Mouse (Mus musculus): Measurements from ENCODE around the gene Setd1b.

The Setd1b gene

DNA sequence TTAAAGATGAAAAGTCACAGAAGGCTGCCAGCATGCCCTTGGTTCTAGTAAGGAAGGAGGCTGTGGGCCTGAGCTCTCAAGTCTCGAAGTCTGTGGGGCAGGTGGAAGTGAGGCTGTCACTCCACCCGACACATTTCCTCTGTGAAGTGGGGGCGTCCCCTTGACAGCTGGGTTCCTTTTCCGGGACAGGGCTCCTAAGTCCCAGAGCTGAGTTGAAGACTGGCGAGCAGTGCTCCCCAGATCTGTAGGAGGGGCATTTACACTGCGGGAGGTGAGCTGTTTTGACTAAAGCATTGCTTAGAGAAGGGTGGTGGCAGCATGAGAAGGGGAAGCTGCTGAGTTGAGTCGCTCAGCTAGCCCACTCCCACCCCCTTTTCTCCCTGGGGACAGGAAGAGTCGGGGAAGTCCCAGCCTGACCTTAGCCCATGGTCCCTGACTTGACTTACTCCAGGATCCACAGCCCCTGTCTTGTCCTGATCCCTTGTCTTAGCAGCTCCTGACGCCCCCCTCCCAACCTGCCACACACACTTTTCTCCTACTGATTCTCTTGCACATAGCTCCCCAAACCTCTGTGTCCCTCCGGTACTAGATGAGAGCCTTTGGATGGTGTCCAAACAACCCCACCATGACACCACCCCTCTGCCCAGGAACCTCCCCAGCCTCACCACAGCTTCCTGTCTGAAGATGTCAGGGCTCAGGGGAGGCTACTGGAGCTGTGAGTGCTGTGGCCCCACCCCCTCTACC, 13.4 kb upstream of the Setd1b start:
- DNase-seq (ENCODE audit: low spot score): no peak

DNA sequence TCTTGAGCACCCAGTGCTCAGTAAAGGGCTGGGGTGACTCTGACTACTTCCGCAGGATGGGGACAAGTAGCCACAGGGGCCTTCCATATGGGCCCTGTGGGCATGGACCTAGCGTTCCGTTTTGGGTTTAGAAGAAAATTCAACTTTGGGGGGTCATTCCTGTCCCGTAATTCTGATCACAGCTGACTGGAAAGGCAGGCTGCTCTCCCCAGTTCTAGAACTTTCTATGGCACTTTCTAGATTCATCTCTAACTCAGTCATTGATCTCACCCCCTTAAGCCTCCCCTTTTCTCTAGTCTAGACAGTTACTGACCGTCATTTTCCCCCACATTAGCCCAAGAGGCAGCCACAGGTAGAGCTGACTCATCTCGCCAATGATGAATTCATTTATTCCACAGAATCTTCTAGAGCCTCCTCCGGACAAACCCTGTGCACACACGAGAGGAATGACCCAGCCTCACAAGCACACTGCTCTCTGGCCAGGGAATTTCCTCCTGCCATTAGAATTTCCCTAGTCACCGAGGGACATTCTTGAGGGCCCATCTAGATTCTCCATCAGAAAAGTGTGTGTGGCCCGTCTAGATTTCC, 12.7 kb upstream of the Setd1b start:
- DNase-seq (ENCODE audit: low spot score): no peak

DNA sequence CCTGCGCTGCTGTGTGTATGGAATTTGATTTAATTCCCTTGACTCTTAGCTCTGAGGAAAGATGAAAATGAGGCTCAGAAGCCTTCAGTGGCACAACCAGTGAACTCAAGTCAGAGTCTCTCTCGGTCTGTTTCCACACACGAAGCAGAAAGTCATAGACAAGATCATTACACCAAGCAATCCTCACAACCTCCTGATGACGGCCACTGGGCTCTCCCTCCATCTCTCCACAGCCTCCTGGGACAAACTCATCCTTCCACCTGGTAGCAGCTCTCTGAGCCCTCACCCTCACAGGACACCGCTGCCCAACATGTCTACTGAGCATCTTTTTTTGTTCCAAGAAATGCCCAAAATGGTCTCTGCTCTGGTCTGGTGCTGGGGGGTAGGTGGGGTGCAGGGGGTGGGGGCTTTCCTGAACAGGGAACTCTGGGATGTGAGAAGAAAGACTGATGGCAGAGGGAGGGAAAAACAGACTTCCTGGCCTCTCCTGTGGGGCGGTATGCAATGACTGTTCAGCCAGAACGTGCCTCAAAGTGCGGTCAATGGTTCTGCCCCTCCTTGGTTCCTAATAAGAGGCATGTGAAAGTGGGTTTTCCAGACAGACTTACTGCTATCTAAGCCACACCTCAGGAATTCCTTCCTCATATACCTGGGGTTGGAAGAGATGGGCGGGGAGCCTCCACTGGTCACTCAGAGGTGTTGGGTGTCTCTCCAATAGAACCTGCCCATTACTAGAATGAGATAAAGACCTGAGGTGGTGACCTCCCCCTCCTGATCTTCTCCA, 11.8 kb upstream of the Setd1b start:
- DNase-seq (ENCODE audit: low spot score): no peak

DNA sequence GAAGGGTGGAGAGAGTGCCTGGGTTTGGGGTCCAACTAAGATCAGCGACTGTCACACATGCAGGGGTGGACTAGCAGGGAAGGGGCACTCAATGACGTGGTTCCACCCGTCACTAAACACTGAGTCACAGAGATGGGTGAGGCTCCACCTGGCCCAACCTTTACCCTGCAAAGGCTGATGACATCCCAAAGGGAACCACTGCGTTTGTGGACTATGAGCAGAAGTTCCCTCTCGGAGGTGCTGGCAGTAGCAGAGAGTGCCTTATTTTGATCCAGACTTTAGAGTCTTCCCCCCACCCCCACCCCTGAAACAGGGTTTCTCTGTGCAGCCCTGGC, 11.2 kb upstream of the Setd1b start:
- DNase-seq (ENCODE audit: low spot score): no peak

DNA sequence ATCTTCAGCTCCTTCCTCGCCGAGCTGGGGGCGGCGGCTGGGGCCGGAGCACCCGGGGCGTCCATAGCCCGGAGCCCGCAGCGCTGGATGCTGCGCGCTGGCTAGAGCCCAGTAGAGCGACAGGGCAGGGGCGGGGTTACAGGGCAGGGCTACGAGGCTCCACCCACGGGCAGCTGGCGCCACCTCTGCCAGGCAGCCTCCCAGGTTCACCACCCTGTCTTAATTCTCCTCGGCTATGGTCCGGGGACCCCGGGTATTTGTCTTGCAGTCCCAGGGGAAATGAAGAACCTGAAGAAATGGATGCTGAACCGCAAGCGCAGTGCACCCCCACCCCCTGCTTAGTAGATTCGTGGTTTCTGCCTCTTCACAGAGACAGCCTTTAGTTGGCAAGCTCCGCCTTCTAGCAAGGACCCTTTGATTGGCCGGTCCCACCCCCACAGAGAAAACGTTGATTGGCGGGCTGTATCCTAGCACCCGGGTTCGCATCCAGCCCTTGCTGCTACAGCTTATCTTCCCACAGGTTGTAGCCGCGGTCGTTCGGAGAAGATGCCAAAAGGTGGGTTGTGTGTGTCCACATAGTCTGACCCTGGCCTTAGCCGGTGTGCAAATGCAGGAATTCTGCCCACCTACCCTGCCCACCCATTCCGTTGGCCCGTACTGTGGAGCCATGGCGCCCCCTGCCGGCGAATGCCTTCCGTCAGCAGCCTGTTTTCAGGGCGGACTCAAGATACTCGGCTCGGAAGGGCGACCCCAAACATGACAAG, 9.5 kb upstream of the Setd1b start, which contains the start of gene Rhof:
Rhof (minus strand) TSS at position 385 of the 764 bp plus-strand sequence.
- DNase-seq (ENCODE audit: low spot score): no peak

DNA sequence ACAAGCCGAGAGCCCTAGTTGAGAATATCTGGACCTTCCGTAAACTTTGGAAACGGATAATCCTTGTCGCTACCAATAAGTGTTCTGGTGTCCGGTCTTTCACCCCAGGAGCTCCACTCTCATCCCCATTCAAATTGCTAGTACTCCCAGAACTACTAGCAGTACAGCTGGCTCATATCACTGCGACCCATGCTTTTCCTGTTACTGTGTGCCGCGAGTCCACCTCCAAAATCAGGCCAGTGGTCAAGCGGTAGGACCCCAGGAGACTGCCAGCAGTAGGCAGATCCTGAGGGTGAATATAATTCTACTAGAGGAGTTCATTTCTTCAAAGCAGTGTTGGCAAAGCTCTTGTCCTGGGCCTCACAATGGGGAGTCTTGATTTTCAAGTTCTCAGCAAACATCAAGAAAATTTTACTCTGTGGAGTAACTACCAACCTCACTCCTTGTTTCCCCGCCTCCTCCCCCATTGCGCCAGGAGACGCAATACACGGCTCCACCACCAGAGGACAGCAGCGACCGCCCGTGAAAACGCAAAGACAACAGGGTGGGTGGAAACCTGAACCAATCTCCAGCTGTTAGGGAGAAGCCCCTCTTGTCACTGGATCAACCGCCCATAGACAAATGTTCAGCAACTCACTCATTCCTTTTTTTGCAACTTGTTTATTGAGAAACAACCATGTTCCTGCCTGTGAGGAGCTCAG, 8.8 kb upstream of the Setd1b start:
- peak; percentile 93 for DNase-seq (ENCODE audit: low spot score)

DNA sequence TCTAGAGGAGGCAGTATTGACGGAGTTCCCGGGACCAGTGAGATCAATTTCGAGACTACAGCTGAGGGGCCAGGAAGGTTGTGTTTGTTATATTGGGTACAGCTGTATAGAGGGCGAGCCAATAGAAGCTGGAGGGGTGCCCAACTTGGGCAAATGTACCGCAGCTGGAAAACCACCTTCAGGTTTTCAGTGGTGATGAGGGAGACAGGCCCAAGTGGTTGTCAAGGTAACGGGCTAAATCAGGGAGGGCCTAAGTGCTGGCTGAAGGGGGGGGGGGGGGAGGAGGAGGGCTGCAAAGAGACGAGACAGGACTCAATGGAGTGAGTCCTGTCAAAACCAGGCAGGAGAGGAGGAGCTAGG, 8.2 kb upstream of the Setd1b start:
- no peak for DNase-seq (ENCODE audit: low spot score)

DNA sequence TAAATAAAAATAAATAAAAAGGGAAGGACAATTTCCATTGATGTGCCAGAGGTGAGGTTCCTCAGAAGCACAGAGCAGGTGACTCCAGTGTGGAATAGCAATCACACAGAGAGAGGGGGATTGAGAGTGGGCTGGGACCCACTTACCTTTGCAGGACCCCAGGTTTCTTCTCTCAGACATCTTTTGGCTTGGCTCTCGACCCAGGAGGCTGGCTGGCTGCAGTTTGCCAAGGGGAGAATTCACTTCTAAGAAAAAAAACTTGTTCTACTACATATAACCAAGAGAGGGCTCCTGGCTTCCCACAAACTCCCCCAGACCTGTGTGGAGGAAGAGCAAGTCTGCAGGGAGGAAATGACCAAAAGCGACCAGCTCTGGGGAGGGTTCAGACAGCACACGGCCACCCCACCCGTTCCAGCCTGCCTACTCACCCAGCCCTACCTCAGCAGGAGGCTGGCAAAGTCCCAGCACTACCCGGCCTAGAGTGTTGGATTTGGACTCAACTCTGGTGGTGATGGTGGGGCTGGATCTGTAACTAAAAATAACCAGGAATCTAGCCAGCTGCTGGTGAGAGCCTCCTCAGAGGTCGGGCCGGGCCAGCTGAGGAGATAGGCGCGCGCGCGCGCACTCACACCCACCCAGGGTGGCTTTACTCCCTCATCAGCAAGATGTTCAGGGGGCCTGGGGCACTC, 7.7 kb upstream of the Setd1b start:
- no peak for DNase-seq (ENCODE audit: low spot score)

DNA sequence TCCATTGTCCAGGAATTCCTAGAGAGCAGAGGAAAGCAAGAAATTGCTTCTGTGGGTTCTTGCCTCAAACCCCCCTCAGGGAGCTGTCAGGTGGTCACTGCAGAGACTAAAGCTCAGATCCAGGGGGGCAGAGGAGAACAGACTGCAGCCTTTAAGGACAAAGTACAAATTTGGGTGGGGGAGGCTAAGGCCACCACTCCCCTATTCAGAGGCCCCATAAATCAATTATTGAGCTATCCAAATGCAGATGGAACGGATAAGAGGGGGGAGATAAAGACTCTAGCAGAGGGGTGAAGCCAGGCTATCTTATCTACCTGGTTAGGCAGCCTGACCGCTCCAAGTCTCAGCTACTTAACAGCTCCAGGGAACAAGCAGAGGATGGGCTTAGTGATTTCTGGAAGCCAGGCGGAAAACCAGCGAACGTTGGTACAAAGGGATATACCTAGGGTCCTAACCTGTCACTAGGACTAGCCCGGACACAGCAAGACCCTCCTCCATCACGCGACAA, 7.1 kb upstream of the Setd1b start:
- DNase-seq (ENCODE audit: low spot score): no peak

DNA sequence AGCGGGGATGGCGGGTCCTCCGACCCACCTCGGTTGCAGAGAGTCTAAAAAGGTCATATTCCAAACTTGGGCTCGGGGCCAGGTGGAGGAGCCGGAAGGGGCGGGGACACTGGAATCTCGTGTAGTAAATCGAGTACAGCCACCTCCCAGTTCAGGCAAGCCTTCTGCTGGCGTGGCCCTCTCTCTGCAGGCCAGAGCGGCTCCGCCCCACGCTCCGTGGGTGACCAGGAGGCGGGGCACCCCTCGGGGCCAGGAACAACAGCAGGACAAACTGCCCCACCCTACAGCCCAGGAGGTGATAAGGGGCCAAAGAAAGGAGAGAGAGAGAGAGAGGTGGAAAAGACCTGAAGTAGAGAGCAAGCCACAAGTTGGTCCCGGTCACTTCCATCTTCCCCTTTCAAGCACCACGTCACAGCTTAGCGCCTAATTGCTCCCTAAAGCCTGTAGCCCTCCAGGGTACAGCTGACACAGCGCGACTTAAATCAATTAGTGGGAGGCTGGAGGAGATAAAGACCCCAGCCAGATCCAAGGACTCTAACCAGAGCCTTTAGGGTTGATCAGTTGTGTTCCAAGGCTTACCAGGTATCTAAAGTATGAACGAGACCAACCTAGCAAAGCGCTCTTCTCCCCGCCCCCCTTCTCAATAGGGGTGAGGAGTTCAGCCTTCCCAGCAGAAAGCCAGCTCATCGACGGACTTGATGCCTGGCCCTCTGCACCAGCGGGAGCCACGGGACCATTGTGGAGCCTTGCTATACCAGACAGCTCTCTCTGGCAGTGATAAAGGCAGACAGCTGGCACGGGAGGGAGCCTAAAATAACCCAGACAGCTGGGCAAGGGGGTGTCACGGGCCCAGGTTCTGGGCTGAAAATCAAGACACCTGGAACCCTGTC, 6.3 kb upstream of the Setd1b start:
- no peak for DNase-seq (ENCODE audit: low spot score)

DNA sequence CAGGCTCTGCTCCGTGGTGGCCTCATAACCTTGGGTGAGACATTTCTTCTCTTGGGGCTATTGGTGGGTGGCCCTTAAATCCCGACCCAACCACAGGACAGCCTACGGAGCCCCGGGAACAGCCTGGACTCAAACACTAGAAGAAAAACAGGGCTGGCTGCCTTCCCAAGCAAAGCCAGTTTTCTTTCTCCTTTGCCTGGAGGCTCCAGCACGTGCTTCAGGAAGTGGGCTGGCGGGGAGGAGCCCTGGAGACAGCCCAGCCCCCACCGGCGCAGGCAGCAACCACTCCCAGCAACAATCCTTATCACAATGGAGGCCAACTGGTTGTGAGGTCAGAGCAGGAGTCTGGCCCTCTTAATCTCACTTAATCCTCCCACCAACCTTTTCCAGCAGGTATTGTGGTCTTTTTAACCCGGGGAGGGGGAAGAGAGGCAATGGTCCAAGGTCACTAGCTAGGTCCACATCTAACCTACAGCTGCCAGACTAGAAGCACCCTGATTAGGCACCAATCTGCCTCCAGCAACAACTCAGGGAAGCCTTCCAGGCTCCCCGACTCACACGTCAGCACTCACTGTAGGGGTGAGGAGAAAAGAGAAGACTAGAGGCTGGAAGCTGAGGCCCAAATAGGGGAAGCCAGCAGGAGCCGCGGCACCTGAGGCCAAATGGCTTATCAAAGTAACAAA, 5.5 kb upstream of the Setd1b start:
- no peak for DNase-seq (ENCODE audit: low spot score)

DNA sequence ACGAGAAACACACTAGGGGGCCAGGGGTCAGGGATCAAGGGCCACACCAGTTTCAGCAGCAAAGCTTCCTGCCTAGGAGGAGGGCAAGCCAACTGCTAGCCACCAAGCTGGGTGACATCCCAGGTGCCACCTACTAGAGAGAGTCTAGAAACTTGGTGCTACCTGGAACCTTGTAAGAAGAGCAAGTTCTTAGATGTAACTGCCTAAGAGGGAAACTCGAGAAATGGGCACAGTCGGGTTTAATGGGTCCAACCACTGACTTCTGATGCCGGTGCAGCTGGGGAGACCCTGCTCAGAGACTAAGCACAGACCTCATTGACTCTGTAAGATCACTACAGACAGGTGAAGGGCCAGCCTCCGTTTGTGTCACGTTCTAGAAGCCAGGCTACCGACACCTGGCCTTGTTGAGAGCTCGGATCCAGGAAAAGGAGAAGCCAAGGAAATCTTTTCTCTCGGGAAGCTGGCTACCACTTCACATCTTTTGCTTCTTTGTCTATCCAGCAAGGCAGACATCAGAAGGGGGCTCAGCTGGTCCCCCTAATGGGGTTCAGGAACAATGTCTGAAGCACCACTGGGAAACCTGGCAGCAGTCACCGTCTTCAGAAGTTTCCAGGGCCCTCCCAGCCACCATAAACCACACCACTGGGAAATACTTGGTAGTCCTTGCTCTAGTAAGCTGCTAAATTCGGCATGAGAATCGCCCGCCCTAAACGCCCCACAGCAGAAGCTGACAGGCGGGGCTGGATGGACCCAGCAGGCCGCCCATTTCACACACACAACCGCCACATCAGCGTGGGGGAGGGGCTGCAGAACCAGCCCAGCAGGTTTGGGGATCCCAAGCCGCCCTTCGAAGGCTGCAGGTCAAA, 4.7 kb upstream of the Setd1b start:
- DNase-seq (ENCODE audit: low spot score): no peak

DNA sequence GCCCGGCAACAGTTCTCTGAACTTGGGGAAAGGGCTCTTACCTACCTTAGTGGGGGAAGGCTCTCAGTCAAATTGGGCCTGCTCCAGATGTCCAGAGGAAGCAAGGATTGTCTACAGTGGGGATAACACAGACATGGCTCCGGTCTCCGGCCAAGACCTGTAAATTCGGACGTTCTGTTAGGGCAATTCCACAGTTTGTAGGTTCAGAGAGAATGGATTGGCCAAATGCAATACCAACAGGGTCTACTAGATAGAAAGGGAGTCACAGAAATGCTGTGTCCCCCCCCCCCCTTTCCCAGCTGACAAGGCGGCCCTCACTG, 4.1 kb upstream of the Setd1b start:
- DNase-seq (ENCODE audit: low spot score): no peak

DNA sequence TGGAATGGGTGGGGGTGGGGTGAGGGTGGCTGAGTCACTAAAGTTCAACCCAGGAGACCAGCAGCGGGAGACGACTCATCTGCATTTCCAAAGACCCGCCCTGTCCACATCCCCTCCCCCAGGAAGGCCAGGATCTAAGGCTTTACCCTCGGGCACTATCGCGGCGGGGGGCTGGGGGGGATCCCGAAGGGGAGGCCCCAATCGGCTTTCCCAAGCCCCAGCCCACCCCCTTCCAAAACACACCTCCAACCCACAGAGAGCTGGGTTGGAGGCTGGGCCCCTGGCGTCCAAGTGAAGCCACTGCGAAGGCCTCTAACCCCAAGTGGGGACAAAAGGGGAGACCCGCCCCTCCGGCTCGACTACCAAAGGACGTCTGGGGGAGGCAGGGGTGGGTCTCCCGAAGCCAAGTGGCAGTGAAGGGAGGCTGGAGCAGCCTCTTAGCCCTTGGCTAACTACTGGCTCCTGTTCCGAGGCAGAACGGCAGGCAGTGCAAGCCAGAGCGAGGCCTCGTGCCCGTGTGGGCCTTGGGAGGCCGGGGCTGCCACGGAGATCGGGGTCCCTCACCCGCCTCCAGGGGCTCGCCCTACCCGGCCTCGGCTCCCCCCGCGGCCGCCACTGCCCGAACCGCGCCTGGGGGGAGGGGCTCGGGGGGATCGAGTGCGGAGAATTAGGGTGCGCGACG, 3.6 kb upstream of the Setd1b start:
- DNase-seq (ENCODE audit: low spot score): no peak

DNA sequence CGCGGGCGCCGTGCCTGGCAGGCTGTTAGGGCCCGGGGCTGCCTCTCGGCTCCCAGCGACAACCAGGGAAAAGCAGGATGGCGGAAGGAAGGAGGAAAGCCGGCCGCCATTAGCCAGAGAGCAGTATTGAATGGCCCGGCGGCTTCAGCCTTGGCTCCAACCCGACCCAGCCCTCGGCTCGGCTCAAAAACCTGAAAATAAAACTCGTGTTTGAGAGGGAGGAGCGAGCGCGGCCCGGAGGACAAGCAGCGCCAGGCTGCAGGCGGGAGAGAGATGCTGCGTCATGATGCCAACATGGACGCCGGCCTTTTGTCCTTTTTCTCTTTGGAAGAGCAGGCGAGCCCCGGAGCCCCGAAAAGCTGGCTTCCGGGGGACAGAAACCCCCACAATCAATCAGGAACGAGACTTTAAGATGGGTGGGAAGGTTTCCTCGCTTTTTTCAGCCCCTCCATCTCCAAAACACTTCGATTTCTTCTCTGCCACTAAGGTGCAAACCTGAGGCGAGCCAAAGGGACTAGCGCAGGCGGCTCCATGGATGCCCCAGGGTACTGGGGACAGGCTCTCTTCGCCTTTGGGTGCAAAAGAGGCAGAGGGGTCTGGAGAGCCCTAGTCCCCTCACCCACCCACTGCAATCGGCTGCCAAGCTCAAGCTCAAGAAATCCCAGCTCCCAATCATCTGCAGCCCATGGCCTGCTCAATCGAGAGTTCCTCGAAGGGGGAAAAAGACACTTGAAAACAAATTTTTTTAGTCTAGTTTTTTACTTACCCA, 2.9 kb upstream of the Setd1b start:
- no peak for DNase-seq (ENCODE audit: low spot score)

DNA sequence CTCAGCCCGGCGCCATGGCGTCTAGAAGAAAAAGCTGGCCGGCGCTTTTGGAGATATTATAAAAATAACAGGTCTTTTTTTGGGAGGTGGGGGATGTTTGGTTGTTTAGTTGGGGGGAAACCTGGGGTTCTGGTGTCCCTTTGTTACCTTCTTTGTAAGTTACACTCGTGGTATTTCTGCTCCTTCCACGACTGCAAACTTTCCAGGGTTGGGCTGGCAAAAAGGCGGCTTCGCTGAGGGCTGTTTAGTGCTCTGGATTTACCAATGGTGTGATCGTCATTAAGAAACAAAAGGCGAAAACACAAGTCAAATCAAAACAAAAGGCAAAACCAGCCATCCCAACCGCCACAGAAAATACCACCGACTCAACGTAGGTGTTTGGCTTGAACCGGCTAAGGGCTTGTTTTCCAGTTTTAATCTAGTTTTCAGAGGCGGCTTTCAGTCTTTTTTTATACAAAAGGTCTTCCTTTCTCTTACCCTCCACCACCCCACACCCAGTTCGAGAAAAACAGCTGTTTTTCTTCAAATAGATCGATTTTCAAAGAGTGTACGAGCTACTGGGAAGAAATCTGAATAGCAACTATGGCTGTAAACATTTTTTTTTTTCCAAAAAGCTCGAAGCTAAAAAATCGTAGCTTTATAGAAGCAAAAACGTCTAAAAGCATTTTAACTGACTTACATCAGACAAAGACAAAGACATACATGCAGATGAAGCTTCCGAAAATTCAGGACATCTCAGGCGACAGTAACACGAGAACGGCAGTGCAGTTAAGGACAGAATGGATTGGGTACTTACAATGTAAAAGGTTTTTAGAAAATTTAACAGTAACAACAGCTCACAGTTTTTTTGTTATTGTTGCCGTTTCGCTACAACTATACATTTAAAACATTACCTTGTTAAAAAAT, 2.0 kb upstream of the Setd1b start:
- DNase-seq (ENCODE audit: low spot score): no peak
